Mouse (Mus musculus) cerebellum, adult (tissue): ENCODE results near the gene Zfp738.
"Not testable (repeated sequence)": the region's sequence is repeated elsewhere in the genome, so short reads cannot be mapped to it uniquely, and the experiment has no call there.

Experiments
- ATAC-seq: cut with Nextera tagmentation; 2 replicates; pipeline ENCODE4 v1.9.2; 2017; ENCODE audit warnings: mild to moderate bottlenecking, moderate library complexity, mixed read lengths; ENCODE audit not compliant: insufficient number of reproducible peaks, low FRiP score, low TSS enrichment

Zfp738 gene

DNA sequence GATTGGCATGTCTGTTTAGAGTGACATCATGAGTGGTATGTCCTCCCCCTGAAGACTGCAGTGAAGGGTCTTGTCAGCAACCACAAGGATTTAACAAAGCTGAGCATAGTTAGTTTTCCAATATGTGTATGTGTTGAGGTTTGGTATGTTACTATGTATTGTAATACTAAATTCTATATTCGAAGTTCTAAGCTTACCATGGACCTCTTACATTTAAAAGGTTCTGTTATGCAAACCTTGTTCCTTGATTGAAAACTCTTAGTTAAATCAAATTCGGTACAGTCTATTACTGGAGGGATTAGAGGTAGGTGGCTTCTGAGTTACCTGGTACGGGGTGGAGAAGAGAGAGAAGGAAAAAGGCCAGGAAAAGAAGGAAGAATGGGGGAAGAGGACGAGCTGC lies at the start of gene Zfp738:
TSS of gene Zfp738 (minus strand) at position 101 of the 400 bp plus-strand sequence.
- ATAC-seq: no peak

DNA sequence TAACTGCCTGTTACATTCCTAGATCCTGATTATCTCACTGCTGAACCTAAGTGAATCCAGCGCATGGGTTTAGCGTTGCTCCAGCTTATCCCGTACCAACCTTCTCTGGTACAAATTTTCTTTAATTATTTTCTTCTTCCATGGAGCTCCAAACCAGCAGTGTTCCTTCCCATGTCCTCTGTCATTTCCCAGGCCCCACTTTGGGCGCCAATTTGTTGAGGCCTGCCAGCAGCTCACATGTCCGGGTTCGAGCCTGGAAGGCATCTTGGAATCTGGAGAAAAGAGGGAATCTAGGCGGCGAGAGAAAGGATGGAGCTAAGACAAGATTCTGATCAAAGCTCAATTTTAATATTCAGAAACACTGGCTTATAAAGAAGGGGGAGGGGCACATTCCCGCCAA lies 47.5 kb upstream of the Zfp738 start:
- ATAC-seq: not testable (repeated sequence)

DNA sequence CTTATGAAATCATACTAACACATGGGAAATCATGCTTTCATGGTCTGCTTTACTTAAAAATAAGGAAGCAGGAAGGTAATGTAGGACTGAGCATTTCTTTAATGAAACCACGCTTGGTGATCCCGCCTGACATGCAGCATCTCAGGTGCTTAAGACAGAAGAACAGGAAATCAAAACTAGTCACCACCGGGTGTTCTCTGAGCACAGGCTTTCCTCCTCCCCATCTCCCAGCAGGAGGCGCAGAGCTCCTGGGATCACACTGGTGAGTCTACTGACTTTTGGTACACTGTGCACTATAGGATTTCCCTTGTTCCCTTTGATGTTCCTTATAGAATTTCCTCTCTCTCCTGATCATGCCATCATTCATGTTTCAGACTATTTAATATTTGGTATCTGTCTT lies 42.6 kb upstream of the Zfp738 start:
- peak; percentile 57; the same call in 1 of the 2 replicates for ATAC-seq

- peak; percentile 89 for ATAC-seq
Observed at GRCm38 (mm10) chr13:67728641-67729318, 41.9 kb upstream of the Zfp738 start, which contains the start of gene Zfp65. Zfp65 (minus strand) TSS chr13:67729173.

DNA sequence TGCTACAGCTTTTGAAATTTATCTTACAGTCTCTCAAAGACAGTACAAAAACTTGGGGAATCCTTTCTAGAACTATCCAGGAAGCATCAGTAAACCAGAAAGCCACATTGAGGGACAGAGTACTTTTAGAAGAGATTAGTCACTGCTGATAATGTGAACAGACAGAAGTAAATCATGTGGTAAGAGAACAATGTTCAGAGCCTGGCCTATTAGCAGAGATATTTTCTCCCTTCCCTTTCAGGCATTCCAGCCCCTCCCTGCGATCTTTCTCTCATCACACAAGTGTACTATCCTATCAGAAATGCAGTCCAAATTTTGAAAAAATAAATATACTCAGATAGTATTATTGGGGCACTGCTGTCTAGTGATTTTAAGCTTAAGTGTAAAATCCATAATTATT lies 41.2 kb upstream of the Zfp738 start:
- no peak for ATAC-seq

DNA sequence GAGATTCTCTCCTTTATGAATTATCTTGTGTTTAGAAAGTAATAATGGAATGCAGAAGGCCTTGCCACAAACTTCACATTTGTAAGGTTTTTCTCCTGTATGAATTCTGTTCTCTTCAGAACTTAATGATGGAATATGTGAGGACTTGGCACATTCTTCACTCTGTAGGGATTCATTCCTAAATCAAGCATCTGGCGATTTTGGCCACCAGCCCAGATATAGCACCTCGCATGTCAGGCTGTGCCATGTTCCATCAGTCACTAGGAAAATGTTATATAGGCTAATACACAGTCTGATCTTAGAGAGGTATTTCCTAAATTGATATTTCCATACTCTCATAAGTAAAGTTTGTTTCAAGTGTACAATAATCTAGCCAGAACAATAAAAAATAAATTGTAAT lies 38.5 kb upstream of the Zfp738 start:
- not testable (repeated sequence) for ATAC-seq

GRCm38 (mm10) chr13:67723848-67724479 lies 37.1 kb upstream of the Zfp738 start:
- peak; percentile 94 for ATAC-seq

- peak; percentile 36; the same call in 1 of the 2 replicates for ATAC-seq
Observed at GRCm38 (mm10) chr13:67683841-67684240, 3.0 kb downstream of the Zfp738 start.

GRCm38 (mm10) chr13:67682959-67683735 lies 3.7 kb downstream of the Zfp738 start:
- ATAC-seq: peak; percentile 100

DNA sequence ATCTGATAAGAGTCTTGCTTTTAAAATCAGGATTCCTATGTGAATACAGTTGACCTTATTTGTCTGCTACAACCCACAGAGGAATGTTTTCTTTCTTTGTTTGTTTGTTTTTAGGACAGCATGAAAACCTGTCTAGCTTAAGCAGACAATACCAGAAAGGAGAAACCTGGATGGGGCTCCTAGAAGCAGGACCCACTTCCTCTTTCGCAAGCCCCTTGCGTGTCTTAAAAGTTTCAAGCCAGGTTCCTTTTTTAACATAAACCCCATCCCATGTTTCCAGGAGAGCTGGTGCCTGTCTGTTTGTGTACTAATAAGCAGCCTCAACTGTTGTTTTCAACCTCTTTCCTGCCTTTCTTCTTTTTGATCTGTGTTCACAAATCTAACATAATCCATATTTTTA lies 12.0 kb downstream of the Zfp738 start:
- no peak for ATAC-seq

DNA sequence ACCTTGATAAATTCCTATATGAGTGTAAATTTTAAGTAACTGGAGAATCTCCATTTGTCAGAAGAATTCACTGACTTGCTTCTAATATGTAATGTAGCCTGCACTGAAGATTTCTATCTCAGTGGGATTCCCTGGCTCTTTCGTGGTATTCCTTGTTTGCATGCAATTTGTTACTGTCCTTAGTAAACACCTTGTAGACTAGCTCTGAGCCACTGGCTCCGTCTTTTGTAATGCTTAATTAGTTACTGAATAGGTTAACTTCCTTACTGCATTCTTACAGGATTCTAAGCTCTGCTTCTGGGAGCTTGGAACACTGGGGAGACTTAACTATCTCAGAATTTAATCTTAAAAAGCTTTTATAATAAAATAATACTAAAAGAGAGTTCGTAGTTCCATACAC lies 34.4 kb downstream of the Zfp738 start:
- ATAC-seq: no peak

DNA sequence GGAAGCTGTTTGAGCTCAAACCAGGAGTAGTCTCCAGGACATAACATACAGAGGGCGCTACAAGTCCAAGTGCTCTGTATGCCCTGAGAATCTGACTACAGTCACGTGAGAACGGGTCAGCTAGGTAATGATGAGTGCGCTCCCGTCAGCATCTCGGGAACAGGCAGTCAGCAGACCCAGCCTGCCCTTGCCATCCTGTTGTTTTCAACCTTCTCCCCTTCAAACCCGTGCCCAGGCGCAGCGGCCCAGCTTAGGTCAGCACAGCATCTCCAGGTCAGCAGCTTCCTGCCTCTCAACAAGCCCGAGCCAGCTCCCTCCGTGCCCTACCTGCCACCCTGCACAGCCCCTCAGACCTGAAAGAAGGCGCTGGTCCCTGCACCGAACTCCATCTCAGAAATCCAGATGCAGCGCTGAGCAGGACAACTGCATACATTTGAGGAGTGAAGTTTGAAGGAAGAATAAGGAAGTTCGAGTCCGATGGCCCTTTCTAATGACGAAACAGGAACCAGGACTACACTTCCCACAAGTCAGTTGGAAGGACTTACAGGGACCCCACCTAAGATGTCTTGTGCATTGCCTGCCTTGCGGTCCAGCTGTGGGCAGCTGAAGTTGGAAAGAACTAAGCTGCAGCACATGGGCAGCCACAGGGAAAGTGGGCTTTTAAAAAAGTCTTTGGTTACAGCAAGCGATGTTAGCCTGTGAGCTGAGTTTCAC lies 49.4 kb downstream of the Zfp738 start, which contains the start of the genes Gm49345 and Zfp729a:
TSS of gene Gm49345 (minus strand) at position 476 of the 714 bp plus-strand sequence.
TSS of gene Zfp729a (minus strand) at position 498 of the 714 bp plus-strand sequence.
- peak; percentile 98 for ATAC-seq

- ATAC-seq: no peak
Observed at GRCm38 (mm10) chr13:67610108-67610507, 76.8 kb downstream of the Zfp738 start.

DNA sequence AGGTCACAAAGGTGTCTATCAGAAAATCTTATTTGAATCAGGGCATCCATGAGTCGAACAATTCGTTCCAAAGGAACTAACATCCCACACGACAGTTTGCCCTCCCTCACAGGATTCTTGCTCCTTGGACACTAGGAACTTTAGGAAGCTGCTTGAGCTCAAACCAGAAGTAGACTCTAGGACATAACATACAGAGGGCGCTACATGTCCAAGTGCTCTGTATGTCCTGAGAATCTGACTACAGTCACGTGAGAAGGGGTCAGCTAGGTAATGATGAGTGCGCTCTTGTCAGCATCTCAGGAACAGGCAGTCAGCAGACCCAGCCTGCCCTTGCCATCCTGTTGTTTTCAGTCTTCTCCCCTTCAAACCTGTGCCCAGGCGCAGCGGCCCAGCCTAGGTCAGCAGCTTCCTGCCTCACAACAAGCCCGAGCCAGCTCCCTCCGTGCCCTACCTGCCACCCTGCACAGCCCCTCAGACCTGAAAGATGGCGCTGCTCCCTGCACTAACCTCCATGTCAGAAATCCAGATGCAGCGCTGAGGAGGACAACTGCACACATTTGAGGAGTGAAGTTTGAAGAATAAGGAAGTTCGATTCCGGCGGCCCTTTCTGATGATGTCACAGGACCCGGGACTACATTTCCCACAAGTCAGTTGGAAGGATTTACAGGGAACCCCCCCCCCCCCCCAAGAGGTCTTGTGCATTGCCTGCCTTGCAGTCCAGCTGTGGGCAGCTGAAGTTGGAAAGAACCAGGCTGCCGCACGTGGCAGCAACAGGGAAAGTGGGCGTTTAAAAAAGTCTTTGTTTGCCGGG lies 77.6 kb downstream of the Zfp738 start, which contains the start of gene Zfp729b:
TSS of gene Zfp729b (minus strand) at position 642 of the 811 bp plus-strand sequence.
- peak; percentile 93 for ATAC-seq
